Mouse (Mus musculus): ENCODE measurements around the gene Zfand3.

DNA sequence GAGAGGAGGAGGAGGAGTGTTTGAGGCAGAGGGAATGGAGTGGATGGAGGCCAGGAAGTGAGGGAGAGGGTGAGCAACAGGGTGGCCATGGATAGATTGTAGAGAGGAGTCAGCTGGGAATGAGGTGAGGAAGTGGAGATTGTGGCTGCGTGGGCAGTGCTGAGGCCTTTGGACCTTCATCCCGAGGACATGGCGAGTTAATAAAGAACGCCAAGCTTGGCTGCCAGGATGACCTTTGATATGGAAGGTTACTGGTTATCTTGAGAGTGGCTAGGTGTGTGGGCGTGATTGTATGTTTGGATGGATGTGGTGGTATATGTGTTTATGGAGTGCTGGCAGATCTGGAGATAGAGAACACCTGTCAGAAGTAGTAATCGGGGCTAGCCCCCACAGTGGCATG is 3.4 kb downstream of the Zfand3 start:
- TF ChIP-seq POLR2A (IDR thresholded peaks at IDR 0.05; ENCODE audit: low read depth, low read length) (no peak), CTCF (IDR thresholded peaks at IDR 0.05; ENCODE audit: borderline replicate concordance, insufficient read depth, low read length) (no peak)
